9 mouse cellular contexts compared by ENCODE assay signal in the genomic region with DNA sequence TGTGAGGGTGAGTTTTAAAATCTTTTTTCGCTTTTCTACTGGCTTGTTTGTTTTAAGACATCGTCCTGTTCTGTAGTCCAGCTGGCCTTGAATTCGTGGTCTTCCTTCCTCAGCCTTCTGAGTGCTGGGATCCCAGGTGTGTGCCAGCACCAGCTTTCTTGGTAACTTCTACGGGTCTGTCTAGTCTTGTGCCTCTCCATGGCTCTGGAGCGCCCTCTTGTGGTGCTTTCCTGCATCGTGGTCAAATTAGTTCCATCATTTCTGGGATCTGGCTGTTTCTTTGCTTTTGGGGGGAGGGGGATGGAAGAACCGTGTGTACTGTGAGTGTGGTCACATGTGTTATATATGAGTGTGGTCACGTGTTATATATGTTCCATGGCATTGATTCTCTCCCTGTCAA. TPM values are rescaled to one million over a fixed set of nuclear protein-coding genes. Genes with fewer than 3 reads are reported as not detected.
DNase-seq lines count a peak whose midpoint lies in the region; ATAC-seq and TF ChIP-seq lines count a peak whose summit lies in the region.
"Had no signal": no experiment of that assay in that cellular context is flagged by ENCODE, and none has a peak within 500 bp of the region (broad histone marks: within the 10 kb centered on the region; RNA-seq: fewer than 3 reads in every experiment).

No protein-coding gene starts in this region.

- no peak overlapping the region for H3K9ac ChIP-seq in forebrain, embryonic 15.5 days (replicated peaks)
- H3K9ac ChIP-seq in lung, postnatal 0 days (replicated peaks; ENCODE audit: low read depth) = no peak overlapping the region

- ATAC-seq in G1E (ENCODE audit: extremely low read depth, insufficient number of reproducible peaks, low FRiP score, poor library complexity, severe bottlenecking) = peak; percentile 45; the same call in 1 of the 2 replicates
- ATAC-seq in cerebellum, adult (ENCODE audit: insufficient number of reproducible peaks, low FRiP score, low TSS enrichment) = peak; percentile 40; the same call in 1 of the 2 replicates
- ATAC-seq in forebrain, embryonic 15.5 days (replicated peaks) = 0 out of 2 replicates have a peak, but pooled peaks have one; percentile 58
- peak; percentile 68 for ATAC-seq in lung, postnatal 0 days

- 7% methylated on average over 8 of the region's 8 CpGs for WGBS in forebrain, embryonic 15.5 days
- WGBS in hindbrain, embryonic 10.5 days = 10% methylated on average over 8 of the region's 8 CpGs
- WGBS in lung, postnatal 0 days = 7% methylated on average over 8 of the region's 8 CpGs

- no peak overlapping the region for H3K4me3 ChIP-seq in G1E (ENCODE audit: low read depth, low read length)
- H3K4me3 ChIP-seq in forebrain, embryonic 15.5 days = no peak overlapping the region
- no peak overlapping the region for H3K4me3 ChIP-seq in hindbrain, embryonic 10.5 days
- H3K4me3 ChIP-seq in lung, postnatal 0 days (ENCODE audit: low read depth, low read length) = no peak overlapping the region

- TF ChIP-seq CTCF in G1E (IDR thresholded peaks at IDR 0.05; ENCODE audit: low read depth, low read length) = peak; percentile 86
- TF ChIP-seq CTCF in lung, postnatal 0 days (IDR thresholded peaks at IDR 0.05) = peak; percentile 98

- H3K27ac ChIP-seq in forebrain, embryonic 15.5 days (replicated peaks) = no peak overlapping the region
- H3K27ac ChIP-seq in hindbrain, embryonic 10.5 days = no peak overlapping the region
- no peak overlapping the region for H3K27ac ChIP-seq in lung, postnatal 0 days (ENCODE audit: low read length)

- H3K9me3 ChIP-seq in G1E (replicated peaks) = no peaks in the 10 kb centered on the region
- H3K9me3 ChIP-seq in forebrain, embryonic 15.5 days = no peaks in the 10 kb centered on the region
- H3K9me3 ChIP-seq in hindbrain, embryonic 10.5 days = no peaks in the 10 kb centered on the region
- H3K9me3 ChIP-seq in lung, postnatal 0 days (ENCODE audit: low read length) = no peaks in the 10 kb centered on the region

- H3K4me2 ChIP-seq in forebrain, embryonic 15.5 days (replicated peaks) = no peak overlapping the region
- H3K4me2 ChIP-seq in lung, postnatal 0 days (replicated peaks; ENCODE audit: low read depth, low read length) = no peak overlapping the region

- peaks cover 7% of the 10 kb centered on the region for H3K4me1 ChIP-seq in G1E (ENCODE audit: insufficient read depth, low read depth, low read length)
- H3K4me1 ChIP-seq in forebrain, embryonic 15.5 days = no peaks in the 10 kb centered on the region; the same call in 1 of the 2 replicates
- no peaks in the 10 kb centered on the region for H3K4me1 ChIP-seq in hindbrain, embryonic 10.5 days (replicated peaks)
- H3K4me1 ChIP-seq in lung, postnatal 0 days (ENCODE audit: insufficient read depth, low read depth, low read length) = no peaks in the 10 kb centered on the region

- H3K27me3 ChIP-seq in G1E (ENCODE audit: insufficient read depth, low read length) = no peaks in the 10 kb centered on the region
- H3K27me3 ChIP-seq in forebrain, embryonic 15.5 days = no peaks in the 10 kb centered on the region
- H3K27me3 ChIP-seq in hindbrain, embryonic 10.5 days (ENCODE audit: insufficient read depth, poor library complexity, severe bottlenecking) = no peaks in the 10 kb centered on the region
- H3K27me3 ChIP-seq in lung, postnatal 0 days (replicated peaks; ENCODE audit: insufficient read depth, low read length) = no peaks in the 10 kb centered on the region

- no peak for TF ChIP-seq EP300 in lung, postnatal 0 days (IDR thresholded peaks at IDR 0.05)

- H3K36me3 ChIP-seq in G1E (replicated peaks) = peaks cover 88% of the 10 kb centered on the region
- H3K36me3 ChIP-seq in forebrain, embryonic 15.5 days = peaks cover 18% of the 10 kb centered on the region
- H3K36me3 ChIP-seq in hindbrain, embryonic 10.5 days = peaks cover 50% of the 10 kb centered on the region
- 0 out of 2 replicates have a peak, but pooled peaks cover 8% of the 10 kb centered on the region for H3K36me3 ChIP-seq in lung, postnatal 0 days (ENCODE audit: insufficient read depth, low read length)

- DNase-seq in G1E (ENCODE audit: low spot score) = peak; percentile 74
- peak; percentile 86 for DNase-seq in hindbrain, embryonic 10.5 days (ENCODE audit: low spot score)
- DNase-seq in layer of hippocampus, adult 8-10 months (ENCODE audit: low spot score in 2 of 2) = peak; percentile 61 to 82
- peak; percentile 78 for DNase-seq in lung, postnatal 0 days (ENCODE audit: low spot score)
- DNase-seq in retina, adult 2 months (ENCODE audit: low read depth, low spot score) = peak; percentile 59
- peak; percentile 83 for DNase-seq in thymus, postnatal 25 days

RNA-seq across cellular contexts. Expression of gene Meaf6, which starts 14.5 kb away (rescaled TPM):
- total RNA-seq in G1E (2014; fragmentation: Nextera tagmentation) (50.7 and 54.2 TPM in 2 replicates), G1E (2017) (31.8 and 43.4 TPM in 2 replicates)
- 75.0 and 79.4 TPM in 2 replicates for polyA plus RNA-seq in G1E (2012)
- polyA plus RNA-seq in forebrain, embryonic 15.5 days (2015; fragmentation: Nextera tagmentation; extraction: Ambion mirVana) = 151 and 153 TPM in 2 replicates
- 85.1 and 92.8 TPM in 2 replicates for polyA plus RNA-seq in hindbrain, embryonic 10.5 days (2016; fragmentation: Nextera tagmentation; extraction: Ambion mirVana)
- total RNA-seq in layer of hippocampus, adult 8-10 months (2022) = 100 to 1,000 TPM; 103 to 122 (median 110) TPM
- polyA plus RNA-seq in lung, postnatal 0 days (2015; fragmentation: Nextera tagmentation; extraction: Ambion mirVana) = 29.7 and 32.1 TPM in 2 replicates

RNA-seq across cellular contexts. Expression of gene Zc3h12a, which starts 28.2 kb away (rescaled TPM):
- total RNA-seq in G1E (2014; fragmentation: Nextera tagmentation) (2.4 and 3.8 TPM in 2 replicates), G1E (2017) (1.0 and 1.6 TPM in 2 replicates)
- 1.1 and 1.2 TPM in 2 replicates for polyA plus RNA-seq in G1E (2012)
- 0.14 and 0.19 TPM in 2 replicates for polyA plus RNA-seq in forebrain, embryonic 15.5 days (2015; fragmentation: Nextera tagmentation; extraction: Ambion mirVana)
- polyA plus RNA-seq in hindbrain, embryonic 10.5 days (2016; fragmentation: Nextera tagmentation; extraction: Ambion mirVana) = 0.20 and 0.65 TPM in 2 replicates
- total RNA-seq in layer of hippocampus, adult 8-10 months (2022) = 1 to 10 TPM in 3 of 4 experiments, under 1 TPM in 1; 0.67 to 2.6 (median 1.5) TPM
- polyA plus RNA-seq in lung, postnatal 0 days (2015; fragmentation: Nextera tagmentation; extraction: Ambion mirVana) = 1.6 and 2.3 TPM in 2 replicates

RNA-seq across cellular contexts. Expression of gene Snip1, which starts 33.0 kb away (rescaled TPM):
- total RNA-seq in G1E (2014; fragmentation: Nextera tagmentation) = 25.7 and 30.0 TPM in 2 replicates
- total RNA-seq in G1E (2017) = 41.7 and 52.4 TPM in 2 replicates
- 36.5 and 49.6 TPM in 2 replicates for polyA plus RNA-seq in G1E (2012)
- polyA plus RNA-seq in forebrain, embryonic 15.5 days (2015; fragmentation: Nextera tagmentation; extraction: Ambion mirVana) = 31.0 and 31.1 TPM in 2 replicates
- polyA plus RNA-seq in hindbrain, embryonic 10.5 days (2016; fragmentation: Nextera tagmentation; extraction: Ambion mirVana) = 29.2 and 30.7 TPM in 2 replicates
- total RNA-seq in layer of hippocampus, adult 8-10 months (2022) = 10 to 100 TPM; 14.1 to 16.4 (median 14.7) TPM
- polyA plus RNA-seq in lung, postnatal 0 days (2015; fragmentation: Nextera tagmentation; extraction: Ambion mirVana) = 17.4 and 18.0 TPM in 2 replicates

RNA-seq across cellular contexts. Expression of gene Dnali1, which starts 34.0 kb away (rescaled TPM):
- not detected in 2 replicates for total RNA-seq in G1E (2014; fragmentation: Nextera tagmentation)
- total RNA-seq in G1E (2017) = 0.11 TPM in 1 of 2 replicates, not detected in the other
- polyA plus RNA-seq in G1E (2012) = 0.02 TPM in 2 replicates
- polyA plus RNA-seq in forebrain, embryonic 15.5 days (2015; fragmentation: Nextera tagmentation; extraction: Ambion mirVana) = 0.52 and 1.2 TPM in 2 replicates
- polyA plus RNA-seq in hindbrain, embryonic 10.5 days (2016; fragmentation: Nextera tagmentation; extraction: Ambion mirVana) = 0.36 and 0.92 TPM in 2 replicates
- total RNA-seq in layer of hippocampus, adult 8-10 months (2022) = 1 to 10 TPM in 2 of 4 experiments, under 1 TPM in 2; 0.62 to 1.4 (median 1.2) TPM
- polyA plus RNA-seq in lung, postnatal 0 days (2015; fragmentation: Nextera tagmentation; extraction: Ambion mirVana) = 6.9 and 10.9 TPM in 2 replicates
- polyA plus RNA-seq: heart, embryonic 14.5 days had no signal
